Mouse (Mus musculus): ENCODE results near the gene Olfr611. TPM values are rescaled to one million over a fixed set of nuclear protein-coding genes. Genes with fewer than 3 reads are reported as not detected.

Olfr611 gene
- polyA plus RNA-seq (2014; fragmentation: Illumina TruSeq; extraction: RNeasy Lipid Tissue Mini Kit (QIAGEN cat#74804); ENCODE audit: low read depth, low replicate concordance): not detected

GRCm38 (mm10) chr7:103520746-103521145 lies at the start of gene Olfr611:
Gene Olfr611, minus strand, starts transcription at chr7:103520846.

DNA sequence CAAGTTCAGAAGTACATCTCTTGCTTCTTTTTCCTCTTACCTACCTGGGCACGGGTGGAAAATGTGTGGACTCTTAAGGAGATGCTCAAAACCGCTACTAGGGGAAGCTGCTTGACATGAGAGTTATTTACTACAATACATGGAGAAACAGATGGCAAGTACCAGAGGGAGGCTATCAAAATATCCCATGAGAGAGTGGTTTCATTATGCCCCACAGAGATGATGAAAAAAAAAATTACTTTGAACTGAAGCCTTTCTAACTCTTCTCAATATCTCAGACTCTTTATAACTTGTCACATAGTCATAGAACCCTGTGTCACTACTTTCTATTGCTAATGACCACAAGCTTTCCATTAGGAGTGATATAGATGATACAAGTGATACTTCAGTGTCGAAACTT lies 48.4 kb upstream of the Olfr611 start, which contains the start of gene Olfr616:
Olfr616 (minus strand) TSS at position 101 of the 400 bp plus-strand sequence.

DNA sequence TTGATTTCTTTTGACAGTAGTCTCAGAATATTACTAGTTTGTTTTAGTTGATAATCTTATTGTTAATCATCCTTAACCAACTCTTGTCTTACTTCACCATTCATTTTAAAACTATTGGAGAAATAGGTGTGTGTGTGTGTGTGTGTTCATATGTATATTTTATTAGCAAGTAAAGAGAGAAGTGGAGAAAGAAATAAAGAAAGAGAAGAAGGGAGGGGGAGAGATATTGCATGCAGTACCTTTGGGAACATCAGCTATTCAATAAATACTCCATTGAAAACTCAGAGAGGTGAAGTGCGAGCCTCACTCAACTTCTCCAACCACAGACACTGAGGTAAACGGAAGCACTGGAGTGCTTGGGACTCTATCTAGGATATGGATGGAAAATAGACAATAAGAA lies 35.1 kb upstream of the Olfr611 start, which contains the start of gene Olfr615:
Olfr615 (plus strand) TSS at position 301 of the 400 bp plus-strand sequence.

DNA sequence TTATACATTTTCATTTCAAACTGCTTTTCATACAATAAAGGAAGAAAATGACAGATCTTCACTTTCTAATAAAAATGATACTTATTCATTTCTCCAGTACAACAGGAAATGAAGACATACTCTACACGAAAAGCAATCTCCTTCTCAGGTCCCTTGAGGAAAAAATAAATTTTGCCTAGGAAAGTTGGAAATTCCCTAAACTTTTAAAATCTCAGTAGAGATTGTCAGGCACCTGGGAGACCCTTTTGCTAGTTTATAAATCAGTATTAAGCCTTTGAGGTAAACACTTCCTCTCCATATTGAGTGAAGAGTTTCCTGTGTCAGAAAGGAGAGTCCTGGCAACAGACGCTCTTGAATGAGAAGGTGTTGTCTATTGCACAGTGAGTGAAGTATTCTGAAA lies 27.1 kb upstream of the Olfr611 start, which contains the start of gene Olfr613:
Olfr613 (plus strand) TSS at position 301 of the 400 bp plus-strand sequence.

DNA sequence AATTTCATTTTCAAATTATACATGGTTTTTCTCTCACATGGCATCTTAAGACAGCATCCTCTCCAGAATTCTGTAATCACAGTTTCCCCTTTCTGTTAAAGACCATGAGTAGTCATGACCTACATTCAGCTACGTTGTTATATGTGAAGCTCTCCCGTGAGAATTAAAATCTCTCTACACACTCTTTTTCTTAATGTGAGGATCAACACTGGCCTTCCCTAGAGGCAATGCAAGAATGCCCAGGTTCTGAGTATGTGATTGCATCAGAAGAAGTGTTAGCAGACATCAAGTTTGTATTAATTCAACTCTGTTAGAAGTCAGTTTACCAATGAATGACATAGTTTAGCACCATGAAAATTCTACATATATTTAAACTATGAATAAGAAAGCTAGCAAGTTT lies 22.0 kb upstream of the Olfr611 start, which contains the start of gene Olfr612:
Olfr612 (minus strand) TSS at position 101 of the 400 bp plus-strand sequence.

DNA sequence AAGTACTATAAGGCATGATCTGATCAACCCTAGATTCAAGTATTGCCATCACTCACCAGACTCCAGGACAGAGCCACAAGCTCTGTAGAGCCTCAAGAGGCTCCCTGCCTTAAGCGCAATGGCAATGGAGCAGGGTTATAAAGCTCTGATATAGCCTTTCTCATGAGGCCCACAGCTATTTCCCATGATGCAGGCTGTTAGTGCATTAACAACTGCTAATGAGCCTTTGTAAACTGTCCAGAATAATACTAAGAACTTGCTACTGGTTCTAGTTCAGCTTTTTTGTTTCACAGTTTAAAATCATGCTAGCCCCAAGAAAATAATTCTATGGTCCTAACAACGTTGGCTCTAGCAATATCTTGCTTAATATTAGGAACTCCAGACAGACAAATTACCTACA lies 8.6 kb downstream of the Olfr611 start, which contains the start of gene Olfr610:
Olfr610 (minus strand) TSS at position 101 of the 400 bp plus-strand sequence.

DNA sequence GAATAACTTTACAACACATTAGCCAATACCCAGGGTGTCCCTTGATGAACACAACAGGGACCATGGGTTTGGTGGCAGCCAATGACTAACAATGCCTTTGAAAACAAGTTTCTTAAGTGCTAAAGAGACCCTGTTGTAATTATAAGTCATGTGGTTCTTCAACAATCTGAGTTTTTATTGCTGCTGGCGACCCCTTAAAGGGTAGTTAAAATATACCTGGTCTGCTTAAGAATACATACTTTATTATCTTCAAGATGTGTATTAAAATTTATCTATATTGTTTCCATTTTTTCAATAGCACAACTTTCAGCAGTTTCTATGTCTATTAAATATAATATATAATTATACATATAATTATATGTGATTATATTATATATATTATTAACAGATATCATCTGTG lies 22.7 kb downstream of the Olfr611 start, which contains the start of gene Olfr609:
Olfr609 (minus strand) TSS at position 101 of the 400 bp plus-strand sequence.

DNA sequence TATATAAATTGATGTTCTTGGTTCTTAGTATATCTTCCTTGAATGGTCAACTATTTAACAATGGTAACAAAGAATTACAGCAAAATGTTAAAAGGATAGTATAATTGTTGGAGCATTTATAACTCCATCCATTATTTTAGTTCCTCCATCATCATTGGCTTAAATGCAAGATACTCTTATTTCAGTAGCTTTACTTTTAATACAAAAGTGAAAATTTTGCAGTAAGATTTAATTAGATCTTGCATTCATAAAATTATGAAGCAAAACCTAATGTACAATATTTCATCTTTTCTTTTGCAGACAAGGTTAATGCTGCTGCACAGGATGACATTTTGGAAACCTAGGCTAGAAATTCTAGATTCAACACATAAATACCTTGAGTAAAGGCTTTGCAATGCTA lies 51.1 kb downstream of the Olfr611 start, which contains the start of gene Olfr608:
Olfr608 (plus strand) TSS at position 301 of the 400 bp plus-strand sequence.

Other genes starting within 250 kb of the Olfr611 start
- not detected for gene Olfr596, start 215.2 kb downstream of the Olfr611 start, polyA plus RNA-seq (2014; fragmentation: Illumina TruSeq; extraction: RNeasy Lipid Tissue Mini Kit (QIAGEN cat#74804); ENCODE audit: low read depth, low replicate concordance)
- gene Olfr597, start 204.5 kb downstream of the Olfr611 start, polyA plus RNA-seq (2014; fragmentation: Illumina TruSeq; extraction: RNeasy Lipid Tissue Mini Kit (QIAGEN cat#74804); ENCODE audit: low read depth, low replicate concordance): not detected
- gene Olfr598, start 197.3 kb downstream of the Olfr611 start, polyA plus RNA-seq (2014; fragmentation: Illumina TruSeq; extraction: RNeasy Lipid Tissue Mini Kit (QIAGEN cat#74804); ENCODE audit: low read depth, low replicate concordance): not detected
- gene Olfr599, start 184.9 kb downstream of the Olfr611 start, polyA plus RNA-seq (2014; fragmentation: Illumina TruSeq; extraction: RNeasy Lipid Tissue Mini Kit (QIAGEN cat#74804); ENCODE audit: low read depth, low replicate concordance): not detected
- not detected for gene Olfr600, start 171.2 kb downstream of the Olfr611 start, polyA plus RNA-seq (2014; fragmentation: Illumina TruSeq; extraction: RNeasy Lipid Tissue Mini Kit (QIAGEN cat#74804); ENCODE audit: low read depth, low replicate concordance)
- gene Olfr601, start 158.2 kb downstream of the Olfr611 start, polyA plus RNA-seq (2014; fragmentation: Illumina TruSeq; extraction: RNeasy Lipid Tissue Mini Kit (QIAGEN cat#74804); ENCODE audit: low read depth, low replicate concordance): not detected
- gene Olfr603, start 134.7 kb downstream of the Olfr611 start, polyA plus RNA-seq (2014; fragmentation: Illumina TruSeq; extraction: RNeasy Lipid Tissue Mini Kit (QIAGEN cat#74804); ENCODE audit: low read depth, low replicate concordance): not detected
- gene Usp17lc, start 105.8 kb downstream of the Olfr611 start, polyA plus RNA-seq (2014; fragmentation: Illumina TruSeq; extraction: RNeasy Lipid Tissue Mini Kit (QIAGEN cat#74804); ENCODE audit: low read depth, low replicate concordance): not detected
- not detected for gene Olfr605, start 75.4 kb downstream of the Olfr611 start, polyA plus RNA-seq (2014; fragmentation: Illumina TruSeq; extraction: RNeasy Lipid Tissue Mini Kit (QIAGEN cat#74804); ENCODE audit: low read depth, low replicate concordance)
- not detected for gene Olfr606, start 71.8 kb downstream of the Olfr611 start, polyA plus RNA-seq (2014; fragmentation: Illumina TruSeq; extraction: RNeasy Lipid Tissue Mini Kit (QIAGEN cat#74804); ENCODE audit: low read depth, low replicate concordance)
- gene Olfr607, start 56.7 kb downstream of the Olfr611 start, polyA plus RNA-seq (2014; fragmentation: Illumina TruSeq; extraction: RNeasy Lipid Tissue Mini Kit (QIAGEN cat#74804); ENCODE audit: low read depth, low replicate concordance): not detected
- not detected for gene Olfr608, start 51.0 kb downstream of the Olfr611 start, polyA plus RNA-seq (2014; fragmentation: Illumina TruSeq; extraction: RNeasy Lipid Tissue Mini Kit (QIAGEN cat#74804); ENCODE audit: low read depth, low replicate concordance)
- gene Olfr609, start 22.8 kb downstream of the Olfr611 start, polyA plus RNA-seq (2014; fragmentation: Illumina TruSeq; extraction: RNeasy Lipid Tissue Mini Kit (QIAGEN cat#74804); ENCODE audit: low read depth, low replicate concordance): not detected
- gene Olfr610, start 8.7 kb downstream of the Olfr611 start, polyA plus RNA-seq (2014; fragmentation: Illumina TruSeq; extraction: RNeasy Lipid Tissue Mini Kit (QIAGEN cat#74804); ENCODE audit: low read depth, low replicate concordance): not detected
- not detected for gene Olfr612, start 21.9 kb upstream of the Olfr611 start, polyA plus RNA-seq (2014; fragmentation: Illumina TruSeq; extraction: RNeasy Lipid Tissue Mini Kit (QIAGEN cat#74804); ENCODE audit: low read depth, low replicate concordance)
- gene Olfr613, start 27.2 kb upstream of the Olfr611 start, polyA plus RNA-seq (2014; fragmentation: Illumina TruSeq; extraction: RNeasy Lipid Tissue Mini Kit (QIAGEN cat#74804); ENCODE audit: low read depth, low replicate concordance): not detected
- not detected for gene Olfr615, start 35.2 kb upstream of the Olfr611 start, polyA plus RNA-seq (2014; fragmentation: Illumina TruSeq; extraction: RNeasy Lipid Tissue Mini Kit (QIAGEN cat#74804); ENCODE audit: low read depth, low replicate concordance)
- not detected for gene Olfr616, start 48.3 kb upstream of the Olfr611 start, polyA plus RNA-seq (2014; fragmentation: Illumina TruSeq; extraction: RNeasy Lipid Tissue Mini Kit (QIAGEN cat#74804); ENCODE audit: low read depth, low replicate concordance)
- gene Olfr617, start 52.2 kb upstream of the Olfr611 start, polyA plus RNA-seq (2014; fragmentation: Illumina TruSeq; extraction: RNeasy Lipid Tissue Mini Kit (QIAGEN cat#74804); ENCODE audit: low read depth, low replicate concordance): not detected
- gene Olfr618, start 69.3 kb upstream of the Olfr611 start, polyA plus RNA-seq (2014; fragmentation: Illumina TruSeq; extraction: RNeasy Lipid Tissue Mini Kit (QIAGEN cat#74804); ENCODE audit: low read depth, low replicate concordance): not detected
- gene Olfr619, start 79.7 kb upstream of the Olfr611 start, polyA plus RNA-seq (2014; fragmentation: Illumina TruSeq; extraction: RNeasy Lipid Tissue Mini Kit (QIAGEN cat#74804); ENCODE audit: low read depth, low replicate concordance): not detected
- gene Olfr620, start 91.7 kb upstream of the Olfr611 start, polyA plus RNA-seq (2014; fragmentation: Illumina TruSeq; extraction: RNeasy Lipid Tissue Mini Kit (QIAGEN cat#74804); ENCODE audit: low read depth, low replicate concordance): not detected
- not detected for gene Olfr622, start 121.9 kb upstream of the Olfr611 start, polyA plus RNA-seq (2014; fragmentation: Illumina TruSeq; extraction: RNeasy Lipid Tissue Mini Kit (QIAGEN cat#74804); ENCODE audit: low read depth, low replicate concordance)
- not detected for gene Olfr623, start 142.9 kb upstream of the Olfr611 start, polyA plus RNA-seq (2014; fragmentation: Illumina TruSeq; extraction: RNeasy Lipid Tissue Mini Kit (QIAGEN cat#74804); ENCODE audit: low read depth, low replicate concordance)
- not detected for gene Olfr624, start 150.3 kb upstream of the Olfr611 start, polyA plus RNA-seq (2014; fragmentation: Illumina TruSeq; extraction: RNeasy Lipid Tissue Mini Kit (QIAGEN cat#74804); ENCODE audit: low read depth, low replicate concordance)
- not detected for gene Olfr625-ps1, start 161.9 kb upstream of the Olfr611 start, polyA plus RNA-seq (2014; fragmentation: Illumina TruSeq; extraction: RNeasy Lipid Tissue Mini Kit (QIAGEN cat#74804); ENCODE audit: low read depth, low replicate concordance)
- not detected for gene Olfr243, start 193.8 kb upstream of the Olfr611 start, polyA plus RNA-seq (2014; fragmentation: Illumina TruSeq; extraction: RNeasy Lipid Tissue Mini Kit (QIAGEN cat#74804); ENCODE audit: low read depth, low replicate concordance)
- not detected for gene Olfr628, start 209.5 kb upstream of the Olfr611 start, polyA plus RNA-seq (2014; fragmentation: Illumina TruSeq; extraction: RNeasy Lipid Tissue Mini Kit (QIAGEN cat#74804); ENCODE audit: low read depth, low replicate concordance)
- gene Olfr629, start 224.1 kb upstream of the Olfr611 start, polyA plus RNA-seq (2014; fragmentation: Illumina TruSeq; extraction: RNeasy Lipid Tissue Mini Kit (QIAGEN cat#74804); ENCODE audit: low read depth, low replicate concordance): not detected
- gene Olfr630, start 236.5 kb upstream of the Olfr611 start, polyA plus RNA-seq (2014; fragmentation: Illumina TruSeq; extraction: RNeasy Lipid Tissue Mini Kit (QIAGEN cat#74804); ENCODE audit: low read depth, low replicate concordance): not detected

Measured in heart, adult 10 weeks (tissue).